Mouse (Mus musculus) gastrocnemius, postnatal 10 days (tissue): ENCODE measurements at regions not wholly inside any gene's neighbourhood (a gene's known extent, or its start where the extent isn't known, plus 50 kb on each side); places are given as distances from the start of the nearest gene placed in this dataset.

Experiments used
- DNase-seq: peaks from one replicate; pipeline ENCODE4 v3.0.0; 2021; ENCODE audit warnings: mixed read lengths

DNA sequence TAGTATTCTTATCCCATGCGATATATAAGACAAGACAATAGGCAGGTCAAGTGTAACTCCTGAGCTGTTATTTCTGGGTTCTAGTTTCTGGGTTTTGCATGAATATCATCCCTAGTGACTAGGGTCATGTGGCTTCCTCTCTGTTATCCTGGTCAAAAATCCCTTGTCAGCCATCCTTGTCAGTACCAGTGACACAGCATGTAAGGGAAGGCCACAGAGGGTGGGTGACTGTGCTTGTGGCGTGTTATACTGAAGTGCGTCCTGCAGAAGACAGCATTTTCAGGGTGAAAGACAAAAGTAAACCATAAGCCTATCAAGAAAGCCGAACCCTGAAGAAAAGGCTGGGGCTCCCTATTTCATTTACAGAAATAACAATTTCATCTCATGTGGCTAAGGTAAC, 50.7 kb upstream of the Echdc3 start:
- no peak for DNase-seq

DNA sequence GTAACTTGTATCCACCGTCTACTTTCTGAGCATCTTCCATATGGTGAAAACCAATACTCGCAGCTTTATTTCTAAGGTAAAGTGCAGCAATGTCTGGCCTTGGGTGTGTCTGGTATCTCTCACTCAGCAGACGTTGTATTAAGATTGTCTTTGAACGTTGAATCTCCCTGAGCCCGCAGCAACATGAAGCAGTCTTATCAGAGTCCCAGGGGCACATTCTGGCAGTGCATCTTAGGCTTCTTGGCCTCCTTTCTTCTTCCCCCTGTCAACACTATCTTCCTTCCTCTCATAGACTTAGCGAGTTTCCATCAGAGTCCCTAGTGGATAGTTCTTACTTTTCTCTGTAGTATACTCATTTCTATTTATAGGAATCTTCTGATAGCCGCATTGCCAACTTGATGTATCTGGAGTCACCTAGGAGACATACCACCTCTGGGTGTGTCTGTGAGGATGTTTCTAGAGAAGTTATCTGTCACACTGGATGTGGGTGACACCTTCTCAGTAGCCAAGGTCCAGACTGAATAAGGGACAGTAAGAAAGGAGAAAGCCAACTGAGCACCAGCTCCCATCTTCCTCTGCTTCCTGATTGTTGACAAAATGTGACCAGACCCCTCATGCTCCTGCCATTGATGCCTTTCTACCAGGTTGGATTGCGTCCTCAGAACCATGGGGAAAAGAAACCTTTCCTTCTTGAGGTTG, 51.4 kb upstream of the Echdc3 start:
- DNase-seq = no peak

DNA sequence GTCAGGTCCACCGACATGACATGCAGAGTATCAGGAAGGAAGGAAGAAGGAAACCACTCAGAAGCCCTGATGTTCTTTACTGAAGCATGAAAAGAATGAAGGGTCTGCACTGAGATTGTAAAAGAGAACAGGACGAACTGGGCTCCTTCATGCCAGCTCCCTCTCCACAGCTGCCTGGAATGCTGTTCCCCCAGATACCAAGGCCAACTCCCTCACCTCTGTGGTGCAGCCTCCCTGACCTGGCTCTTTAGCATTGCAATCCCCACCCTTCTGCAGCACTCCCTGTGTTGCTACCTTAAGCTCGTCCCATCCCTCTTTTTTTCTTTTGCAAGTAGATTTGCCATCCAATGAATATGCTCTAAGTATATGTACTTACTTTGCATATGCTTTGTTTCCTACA, 52.3 kb upstream of the Echdc3 start:
- DNase-seq = no peak

DNA sequence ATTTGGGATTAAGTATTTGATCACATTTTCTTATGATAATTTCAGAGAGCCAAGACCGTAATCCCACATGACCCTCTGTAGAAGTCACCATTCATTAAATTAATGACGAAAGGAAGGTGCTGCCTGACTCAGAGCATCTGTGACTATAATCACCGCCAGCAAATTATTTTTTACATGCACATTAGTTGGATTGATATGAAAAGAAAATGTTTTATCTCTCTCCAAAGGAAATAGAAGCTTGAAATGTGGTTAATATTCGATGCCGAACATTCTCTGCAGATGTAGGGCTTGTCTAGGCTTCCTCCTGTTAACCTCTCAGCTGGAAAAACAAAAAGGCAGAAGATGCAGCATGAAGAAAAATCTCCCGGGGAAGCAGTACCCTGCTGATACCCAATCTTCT, 54.2 kb upstream of the Echdc3 start:
- DNase-seq = no peak

DNA sequence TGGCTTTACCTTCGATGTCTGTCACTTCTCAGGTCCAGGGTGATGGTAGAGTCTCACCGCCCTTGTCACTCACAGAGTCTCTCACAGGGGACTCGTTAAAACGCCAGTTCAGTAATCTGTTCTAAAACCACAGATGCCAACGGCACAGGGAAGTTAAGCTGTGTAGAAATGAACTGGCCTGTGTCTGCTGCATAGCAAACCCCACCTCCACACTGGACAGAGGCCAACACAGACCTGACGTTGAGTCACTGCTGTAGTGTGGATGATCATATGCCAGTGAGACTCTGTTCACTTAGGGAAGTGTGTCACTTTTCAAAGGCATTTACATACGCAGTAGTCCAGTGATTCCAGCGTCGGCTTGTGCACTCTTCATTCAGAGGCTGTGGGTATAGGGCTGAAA, 54.7 kb upstream of the Echdc3 start:
- peak; percentile 35 for DNase-seq

DNA sequence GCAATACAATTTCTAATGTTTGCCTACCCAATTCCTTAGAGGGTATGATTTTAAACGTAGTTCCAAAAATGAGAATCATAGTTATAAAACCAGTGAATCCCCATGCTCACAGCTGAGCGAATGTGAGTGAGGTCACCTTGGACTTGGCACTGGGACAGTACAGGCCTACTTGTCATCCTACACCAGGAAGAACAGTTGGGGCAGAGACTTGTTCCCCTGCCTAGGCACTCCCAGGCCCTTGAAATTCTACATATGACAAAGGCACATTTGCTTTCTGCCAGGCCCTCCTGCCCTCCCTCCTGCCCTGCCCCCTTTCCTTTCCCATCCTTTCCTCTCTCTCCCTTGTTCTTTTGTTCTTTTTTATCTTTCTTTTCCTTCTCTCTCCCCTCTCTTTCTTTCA, 50.0 kb upstream of the Usp6nl start:
- DNase-seq = no peak
